Comparison of ENCODE assay signal across 23 mouse cellular contexts in the genomic region with DNA sequence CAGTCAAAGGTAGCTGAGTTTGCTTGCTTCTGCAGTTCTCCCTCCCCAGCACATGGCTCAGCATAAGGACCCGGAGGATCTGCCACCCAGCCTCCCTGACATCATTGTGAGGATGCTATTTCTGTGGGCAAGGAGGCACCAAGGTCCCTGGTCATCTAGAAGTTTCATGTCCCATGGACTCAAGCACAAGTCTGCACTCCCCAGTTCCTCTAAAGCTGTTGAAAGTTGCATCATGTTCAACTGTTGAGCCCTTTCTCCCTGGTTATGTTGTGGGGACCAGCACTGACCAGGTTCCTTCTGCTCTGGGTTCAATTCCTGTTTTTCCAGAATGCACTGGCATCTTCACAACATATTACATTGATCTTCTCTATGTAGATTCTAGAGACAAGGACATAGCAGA. TPM values are rescaled to one million over a fixed set of nuclear protein-coding genes. Genes with fewer than 3 reads are reported as not detected.
A peak's percentile ranks its signal among the peaks of the same experiment; 100 is the strongest.
DNase-seq lines count a peak whose midpoint lies in the region; ATAC-seq and TF ChIP-seq lines count a peak whose summit lies in the region.
"Had no signal": no experiment of that assay in that cellular context is flagged by ENCODE, and none has a peak within 500 bp of the region (broad histone marks: within the 10 kb centered on the region; RNA-seq: fewer than 3 reads in every experiment).

No protein-coding gene starts in this region.

- H3K9ac ChIP-seq in forebrain, embryonic 11.5 days (ENCODE audit: low read length) = no peak overlapping the region
- H3K9ac ChIP-seq in forebrain, embryonic 15.5 days (replicated peaks) = no peak overlapping the region
- H3K9ac ChIP-seq in liver, embryonic 12.5 days = no peak overlapping the region
- H3K9ac ChIP-seq: embryonic facial prominence, embryonic 12.5 days; embryonic facial prominence, embryonic 15.5 days; forebrain, embryonic 13.5 days; forebrain, postnatal 0 days; hindbrain, embryonic 12.5 days; hindbrain, embryonic 15.5 days had no signal

- 88% methylated on average over 1 of the region's 1 CpGs for WGBS in forebrain, embryonic 11.5 days
- WGBS in forebrain, embryonic 15.5 days = 94% methylated on average over 1 of the region's 1 CpGs
- WGBS in spleen, adult 2 months = 93% methylated on average over 1 of the region's 1 CpGs
- WGBS in liver, embryonic 12.5 days (ENCODE audit: insufficient replicate concordance) = 43% methylated on average over 1 of the region's 1 CpGs

- no peak for TF ChIP-seq POLR2A in spleen, adult 2 months (IDR thresholded peaks at IDR 0.05; ENCODE audit: low read depth, low read length)

- no peak overlapping the region for H3K4me3 ChIP-seq in forebrain, embryonic 11.5 days (ENCODE audit: low read depth, low read length)
- H3K4me3 ChIP-seq in forebrain, embryonic 15.5 days = no peak overlapping the region
- no peak overlapping the region for H3K4me3 ChIP-seq in spleen, adult 2 months (ENCODE audit: extremely low read depth, insufficient read depth, insufficient read length)
- no peak overlapping the region for H3K4me3 ChIP-seq in liver, embryonic 12.5 days
- H3K4me3 ChIP-seq: embryonic facial prominence, embryonic 12.5 days; embryonic facial prominence, embryonic 15.5 days; forebrain, embryonic 13.5 days; gastrocnemius, adult 2 months; hindbrain, embryonic 12.5 days; hindbrain, embryonic 15.5 days had no signal

- H3K36me3 ChIP-seq in forebrain, embryonic 11.5 days (ENCODE audit: control insufficient read depth, insufficient read depth, low read length) = no peaks in the 10 kb centered on the region
- H3K36me3 ChIP-seq in forebrain, embryonic 15.5 days = no peaks in the 10 kb centered on the region
- H3K36me3 ChIP-seq in spleen, adult 2 months (ENCODE audit: control insufficient read depth, insufficient read depth, low read length) = no peaks in the 10 kb centered on the region
- H3K36me3 ChIP-seq in liver, embryonic 12.5 days = no peaks in the 10 kb centered on the region
- H3K36me3 ChIP-seq: embryonic facial prominence, embryonic 12.5 days; embryonic facial prominence, embryonic 15.5 days; hindbrain, embryonic 12.5 days; hindbrain, embryonic 15.5 days had no signal

- intact Hi-C loops in left cerebral cortex, postnatal 25 days (cut with DNase I) = no loop called here

- no peaks in the 10 kb centered on the region for H3K9me3 ChIP-seq in forebrain, embryonic 11.5 days (ENCODE audit: control insufficient read depth, low read length)
- H3K9me3 ChIP-seq in forebrain, embryonic 15.5 days = no peaks in the 10 kb centered on the region
- H3K9me3 ChIP-seq in liver, embryonic 12.5 days (replicated peaks) = no peaks in the 10 kb centered on the region
- H3K9me3 ChIP-seq: embryonic facial prominence, embryonic 12.5 days; embryonic facial prominence, embryonic 15.5 days; hindbrain, embryonic 12.5 days; hindbrain, embryonic 15.5 days had no signal

- no peak for ATAC-seq in forebrain, embryonic 11.5 days (replicated peaks; ENCODE audit: low FRiP score)
- no peak for ATAC-seq in forebrain, embryonic 15.5 days (replicated peaks)
- ATAC-seq in megakaryocyte, adult 5-6 weeks (ENCODE audit: poor library complexity, severe bottlenecking) = peak; percentile 90
- ATAC-seq in monocyte, adult 5-6 weeks (replicated peaks; ENCODE audit: insufficient number of reproducible peaks, low FRiP score, low TSS enrichment, poor library complexity, severe bottlenecking) = peak; percentile 69
- no peak for ATAC-seq in liver, embryonic 12.5 days
- ATAC-seq: activated CD4-positive, CD25-positive, alpha-beta regulatory T cell, adult 4 months; forebrain, embryonic 13.5 days; forebrain, postnatal 0 days had no signal

- peak; percentile 47 for DNase-seq in forebrain, embryonic 11.5 days (ENCODE audit: low spot score)
- DNase-seq in spleen, adult 2 months (ENCODE audit: low read depth in 1 of 2, low spot score in 2 of 2) = no peak
- no peak for DNase-seq in spleen, postnatal 4 days (ENCODE audit: low spot score in 2 of 2)
- no peak for DNase-seq in left cerebral cortex, postnatal 25 days (ENCODE audit: low spot score in 2 of 2)
- DNase-seq: adrenal gland, adult 8-10 months; adrenal gland, postnatal 36 days; cerebellum, adult 18-20 months; cerebellum, adult 9-10 months; cerebellum, postnatal 14 days; forebrain, postnatal 0 days; gastrocnemius, adult 2 months; gastrocnemius, postnatal 14 days had no signal

- no peak overlapping the region for H3K27ac ChIP-seq in forebrain, embryonic 11.5 days (ENCODE audit: low read depth, low read length)
- no peak overlapping the region for H3K27ac ChIP-seq in forebrain, embryonic 15.5 days (replicated peaks)
- peak overlapping the region; percentile 82; the same call in 1 of the 2 replicates for H3K27ac ChIP-seq in spleen, adult 2 months (ENCODE audit: insufficient read depth, low read length)
- H3K27ac ChIP-seq in liver, embryonic 12.5 days = no peak overlapping the region
- H3K27ac ChIP-seq: embryonic facial prominence, embryonic 12.5 days; embryonic facial prominence, embryonic 15.5 days; forebrain, embryonic 13.5 days; gastrocnemius, adult 2 months; hindbrain, embryonic 12.5 days; hindbrain, embryonic 15.5 days had no signal

- H3K4me2 ChIP-seq in forebrain, embryonic 11.5 days (ENCODE audit: low read depth, low read length, severe bottlenecking) = no peak overlapping the region
- H3K4me2 ChIP-seq in forebrain, embryonic 15.5 days (replicated peaks) = no peak overlapping the region
- H3K4me2 ChIP-seq in liver, embryonic 12.5 days = no peak overlapping the region
- H3K4me2 ChIP-seq: embryonic facial prominence, embryonic 12.5 days; embryonic facial prominence, embryonic 15.5 days; forebrain, embryonic 13.5 days; heart, embryonic 11.5 days; hindbrain, embryonic 12.5 days; hindbrain, embryonic 15.5 days had no signal

- H3K4me1 ChIP-seq in forebrain, embryonic 11.5 days (replicated peaks; ENCODE audit: control insufficient read depth, insufficient read depth, low read length) = no peaks in the 10 kb centered on the region
- H3K4me1 ChIP-seq in forebrain, embryonic 15.5 days = no peaks in the 10 kb centered on the region
- peaks cover 40% of the 10 kb centered on the region for H3K4me1 ChIP-seq in spleen, adult 2 months (ENCODE audit: control insufficient read depth, insufficient read depth, insufficient read length)
- H3K4me1 ChIP-seq in liver, embryonic 12.5 days = no peaks in the 10 kb centered on the region
- H3K4me1 ChIP-seq: embryonic facial prominence, embryonic 12.5 days; embryonic facial prominence, embryonic 15.5 days; forebrain, embryonic 13.5 days; hindbrain, embryonic 12.5 days; hindbrain, embryonic 15.5 days had no signal

- H3K27me3 ChIP-seq in forebrain, embryonic 11.5 days (ENCODE audit: control insufficient read depth, insufficient read depth, low read length) = no peaks in the 10 kb centered on the region
- no peaks in the 10 kb centered on the region for H3K27me3 ChIP-seq in forebrain, embryonic 15.5 days
- H3K27me3 ChIP-seq in spleen, adult 2 months (ENCODE audit: control insufficient read depth, insufficient read depth, low read length) = no peaks in the 10 kb centered on the region
- no peaks in the 10 kb centered on the region; the same call in none of the 2 replicates for H3K27me3 ChIP-seq in liver, embryonic 12.5 days (replicated peaks)
- H3K27me3 ChIP-seq: embryonic facial prominence, embryonic 12.5 days; embryonic facial prominence, embryonic 15.5 days; forebrain, embryonic 13.5 days; hindbrain, embryonic 12.5 days; hindbrain, embryonic 15.5 days had no signal

- TF ChIP-seq CTCF in spleen, adult 2 months (IDR thresholded peaks at IDR 0.05; ENCODE audit: extremely low read depth, insufficient read depth, insufficient read length, insufficient replicate concordance) = no peak

RNA-seq across cellular contexts. Expression of a gene that starts 42.9 kb away (rescaled TPM):
- polyA plus RNA-seq in forebrain, embryonic 11.5 days (2014; fragmentation: Nextera tagmentation; extraction: Ambion mirVana) = 0.83 and 1.4 TPM in 2 replicates
- polyA plus RNA-seq in forebrain, embryonic 15.5 days (2015; fragmentation: Nextera tagmentation; extraction: Ambion mirVana) = 9.2 and 9.6 TPM in 2 replicates
- 24.6 and 34.7 TPM in 2 replicates for polyA plus RNA-seq in spleen, adult 2 months (2012; rRNA removed)
- total RNA-seq in megakaryocyte, adult 5-6 weeks (2015) = 0.42 and 0.64 TPM in 2 replicates
- 0.41 and 0.48 TPM in 2 replicates for total RNA-seq in megakaryocyte, adult 5-6 weeks (2017)
- 5.4 to 25.0 TPM (median 10.3 TPM) in 3 replicates for total RNA-seq in monocyte, adult 5-6 weeks (2017)
- 1 to 10 TPM; 3.7 to 4.1 TPM for total RNA-seq in left cerebral cortex, postnatal 25 days (2021)
- polyA plus RNA-seq in liver, embryonic 12.5 days (2016; fragmentation: Nextera tagmentation; extraction: Ambion mirVana) = 0.15 and 0.28 TPM in 2 replicates

Comparison
In these comparisons a context has a peak if more than half of its experiments do, and no peak if none do; other contexts are left out.
1. ATAC-seq: peak in megakaryocyte, adult 5-6 weeks (single experiment) and monocyte, adult 5-6 weeks (single experiment); none in forebrain, embryonic 11.5 days (single experiment), forebrain, embryonic 15.5 days (single experiment) and liver, embryonic 12.5 days (single experiment).